Mouse (Mus musculus): ENCODE results near the gene Fbxl16.
"Not testable (repeated sequence)": the region's sequence is repeated elsewhere in the genome, so short reads cannot be mapped to it uniquely, and the experiment has no call there.

The Fbxl16 gene

DNA sequence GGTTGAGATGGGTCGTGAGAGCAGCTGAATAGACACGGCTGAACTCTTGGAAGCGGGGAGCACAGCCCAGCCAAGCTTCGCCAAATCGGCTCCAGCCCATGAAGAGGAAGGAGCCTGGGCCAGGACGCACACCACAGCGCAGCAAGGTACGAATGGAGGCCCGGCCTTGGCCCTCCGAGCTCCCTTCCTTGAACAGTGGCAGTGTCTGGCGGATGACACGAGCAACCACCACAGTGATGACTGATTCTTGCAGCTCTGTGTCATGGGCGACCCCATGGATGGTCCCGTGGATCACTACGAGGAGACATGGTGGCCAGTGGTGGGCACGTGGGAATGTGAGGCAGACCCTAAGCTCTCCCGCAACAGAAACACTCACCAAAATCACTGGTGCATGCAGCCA, 13.9 kb upstream of the Fbxl16 start:
- DNase-seq (ENCODE audit: extremely low read depth, low read depth, low spot score) = no peak

DNA sequence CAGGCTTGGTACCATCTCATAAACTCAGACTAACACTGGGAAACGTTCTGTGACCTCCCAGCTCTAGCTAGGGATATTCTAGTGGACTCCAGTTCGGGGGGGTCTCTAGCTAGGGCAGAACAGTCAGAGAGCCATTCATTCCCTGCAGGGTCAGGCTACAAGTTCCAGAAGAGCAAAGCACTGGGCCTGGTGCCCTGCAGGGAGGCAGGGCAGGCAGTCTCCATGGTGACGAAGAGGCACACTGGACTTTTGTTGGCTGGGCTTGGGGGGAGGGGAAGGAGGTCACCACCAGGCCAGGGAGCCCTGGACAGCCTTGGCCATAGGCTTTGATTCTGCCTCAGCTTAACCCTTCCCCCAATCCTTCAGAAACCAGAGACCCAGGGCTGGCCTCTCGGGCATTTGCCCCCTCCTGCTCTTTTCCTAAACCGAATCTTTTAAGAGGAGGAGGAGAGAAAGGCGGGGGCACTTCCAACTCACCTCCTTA, 13.2 kb upstream of the Fbxl16 start, which contains the start of gene AC134908.4:
Gene AC134908.4 (minus strand): TSS at position 51 of the 484 bp plus-strand sequence.
- DNase-seq (ENCODE audit: extremely low read depth, low read depth, low spot score) = no peak

DNA sequence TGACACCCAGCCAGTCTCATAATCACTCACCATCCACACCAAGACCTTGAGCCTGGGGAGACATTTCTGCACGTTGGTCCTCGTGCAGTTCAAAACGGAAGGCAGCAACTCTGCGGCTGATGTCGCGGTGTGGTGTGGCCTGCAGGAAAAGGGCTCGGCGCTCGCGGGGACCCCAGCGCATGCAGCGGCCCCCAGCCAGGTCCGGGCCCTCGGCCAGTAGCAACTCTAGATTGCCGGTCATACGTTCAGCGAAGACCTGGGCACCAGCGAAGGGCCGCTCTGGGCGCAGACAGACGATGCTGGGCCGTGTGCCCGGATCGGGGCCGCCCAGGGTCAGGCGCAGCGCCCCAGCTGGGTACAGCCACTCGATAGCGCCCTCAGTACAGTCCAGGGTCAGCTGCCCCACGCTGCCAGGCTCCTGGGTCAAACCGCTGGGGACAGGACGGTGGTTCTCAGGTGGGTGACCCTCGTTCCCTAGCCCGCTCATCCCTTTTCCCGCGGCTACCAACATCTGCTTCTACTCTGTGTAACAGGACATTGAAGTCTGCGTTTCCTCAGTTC, 12.6 kb upstream of the Fbxl16 start:
- DNase-seq (ENCODE audit: extremely low read depth, low read depth, low spot score) = no peak

DNA sequence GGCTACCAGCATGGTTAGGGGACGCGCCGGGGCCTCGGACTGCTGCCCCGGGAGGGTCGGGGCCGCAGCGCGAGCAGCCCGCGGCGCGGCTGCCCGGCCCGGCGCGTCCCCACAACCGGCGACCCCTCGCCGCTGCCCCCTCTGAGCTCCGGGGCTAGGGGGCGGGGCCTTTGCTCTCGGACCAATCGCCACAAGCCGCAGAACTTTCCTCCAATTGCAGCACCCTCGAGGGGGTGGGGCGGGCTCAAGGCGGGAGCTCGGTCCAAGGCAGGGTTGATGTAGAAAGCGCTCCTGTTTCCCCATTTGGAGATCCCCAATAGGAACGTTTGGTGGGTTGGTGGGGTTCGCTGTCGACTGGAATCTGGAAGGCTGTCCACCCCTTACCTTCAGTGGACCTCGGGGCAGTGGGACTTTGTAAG, 11.9 kb upstream of the Fbxl16 start, which contains the start of gene Metrn:
Gene Metrn (minus strand): TSS at position 186 of the 419 bp plus-strand sequence.
- DNase-seq (ENCODE audit: extremely low read depth, low read depth, low spot score) = no peak

DNA sequence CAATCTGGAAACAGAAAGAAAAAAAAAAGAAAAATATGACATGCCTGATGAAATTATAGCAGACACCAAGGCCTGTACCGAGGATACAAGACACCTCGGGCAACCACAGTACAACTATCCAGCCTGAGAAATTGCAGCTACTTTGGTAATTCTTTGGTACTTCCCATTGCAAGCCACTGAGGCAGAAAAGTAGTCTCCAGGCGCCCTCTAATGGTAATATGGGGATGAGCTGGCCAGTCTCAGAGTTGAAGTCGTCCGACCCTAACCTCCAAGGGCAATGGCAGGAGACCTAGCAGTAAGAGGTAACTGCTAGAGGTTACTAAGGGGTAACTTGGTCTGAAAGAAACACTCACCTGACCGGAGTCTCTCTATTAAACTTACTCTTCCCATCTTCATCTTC, 7.9 kb upstream of the Fbxl16 start:
- no peak for DNase-seq (ENCODE audit: extremely low read depth, low read depth, low spot score)

DNA sequence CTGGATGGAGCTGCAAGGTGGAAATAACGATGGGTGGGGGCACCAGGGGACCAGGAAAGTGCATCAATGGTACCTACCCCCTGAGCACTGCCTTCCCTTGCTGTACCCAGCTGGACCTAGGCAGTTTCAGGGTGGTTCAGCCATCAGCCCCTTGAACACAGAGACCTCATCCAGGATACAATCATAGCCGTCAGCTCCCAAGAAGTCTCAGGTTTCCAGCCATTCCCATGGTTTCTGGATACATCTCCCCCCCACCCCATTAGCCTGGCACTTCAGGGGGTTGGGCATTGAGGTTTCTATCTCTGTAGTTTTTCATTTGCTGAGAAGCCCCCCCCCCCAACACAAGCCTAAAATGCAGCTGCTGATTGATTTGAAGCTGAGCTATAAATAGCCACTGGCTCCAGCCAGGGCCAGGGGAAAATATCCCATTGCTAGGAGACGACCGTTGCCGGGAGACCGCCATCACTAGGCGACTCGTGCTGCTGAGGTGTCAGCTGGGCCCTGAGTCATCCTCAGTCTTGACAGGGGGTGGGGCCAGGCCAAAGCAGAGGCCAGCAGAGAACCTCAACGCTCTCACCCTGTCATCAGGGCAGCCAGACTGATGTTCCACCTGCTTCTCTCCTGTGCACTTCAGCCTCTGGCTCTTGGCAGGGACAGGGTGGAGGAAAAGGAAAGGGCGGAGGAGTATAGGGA, 5.9 kb upstream of the Fbxl16 start:
- DNase-seq (ENCODE audit: extremely low read depth, low read depth, low spot score) = no peak

DNA sequence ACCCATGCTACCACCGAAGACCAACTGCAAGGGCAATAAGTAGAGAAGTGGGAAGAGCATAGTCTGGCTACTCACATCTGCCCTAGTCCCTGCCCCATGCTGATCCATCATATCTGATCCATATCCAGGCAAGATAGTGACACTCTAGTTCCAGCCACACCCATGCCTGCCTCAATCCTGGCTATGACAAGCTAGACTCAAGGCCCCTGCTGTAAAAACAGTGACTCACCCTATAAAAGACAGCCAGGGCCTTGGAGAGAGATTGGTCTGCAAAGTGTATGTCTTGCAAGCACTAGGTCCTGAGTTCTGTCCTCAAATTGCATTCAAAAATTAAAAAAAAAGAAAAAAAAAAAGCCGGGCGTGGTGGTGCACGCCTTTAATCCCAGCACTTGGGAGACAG, 2.4 kb upstream of the Fbxl16 start:
- no peak for DNase-seq (ENCODE audit: extremely low read depth, low read depth, low spot score)

DNA sequence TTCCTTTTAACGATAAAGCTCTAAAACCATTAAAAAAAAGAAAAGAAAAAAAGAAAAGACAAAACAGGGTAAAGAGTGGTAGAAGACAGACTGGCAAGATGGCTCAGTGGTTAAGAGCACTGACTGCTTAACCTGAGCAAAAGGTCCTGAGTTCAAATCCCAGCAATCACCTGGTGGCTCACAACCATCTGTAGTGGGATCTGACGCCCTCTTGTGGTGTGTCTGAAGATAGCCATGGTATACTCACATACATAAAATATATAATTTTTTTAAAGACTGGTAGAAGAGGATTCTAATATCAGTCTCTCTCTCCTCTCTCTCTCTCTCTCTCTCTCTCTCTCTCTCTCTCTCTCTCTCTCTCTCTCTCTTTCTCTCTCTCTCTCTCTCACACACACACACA, 1.4 kb upstream of the Fbxl16 start:
- not testable (repeated sequence) for DNase-seq (ENCODE audit: extremely low read depth, low read depth, low spot score)

DNA sequence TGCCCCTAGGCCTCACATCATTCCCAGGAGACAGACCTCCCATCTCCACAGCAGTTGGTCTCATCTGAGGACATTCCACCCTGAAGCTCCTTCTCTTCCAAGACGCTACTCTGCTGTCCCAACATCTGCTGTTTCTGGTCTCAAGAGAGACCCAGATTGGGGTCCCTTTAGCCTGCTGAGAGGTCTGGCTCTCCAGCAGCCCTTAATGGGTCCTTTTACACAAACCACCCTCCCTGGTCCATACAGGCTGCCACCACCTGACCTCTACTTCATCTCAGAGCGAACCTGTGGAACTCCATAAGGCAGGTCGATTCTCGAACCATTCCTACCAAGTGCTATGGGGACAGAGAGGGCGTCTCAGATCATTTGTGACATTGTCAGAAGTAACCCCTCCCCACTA, 857 bp upstream of the Fbxl16 start:
- DNase-seq (ENCODE audit: extremely low read depth, low read depth, low spot score) = no peak

DNA sequence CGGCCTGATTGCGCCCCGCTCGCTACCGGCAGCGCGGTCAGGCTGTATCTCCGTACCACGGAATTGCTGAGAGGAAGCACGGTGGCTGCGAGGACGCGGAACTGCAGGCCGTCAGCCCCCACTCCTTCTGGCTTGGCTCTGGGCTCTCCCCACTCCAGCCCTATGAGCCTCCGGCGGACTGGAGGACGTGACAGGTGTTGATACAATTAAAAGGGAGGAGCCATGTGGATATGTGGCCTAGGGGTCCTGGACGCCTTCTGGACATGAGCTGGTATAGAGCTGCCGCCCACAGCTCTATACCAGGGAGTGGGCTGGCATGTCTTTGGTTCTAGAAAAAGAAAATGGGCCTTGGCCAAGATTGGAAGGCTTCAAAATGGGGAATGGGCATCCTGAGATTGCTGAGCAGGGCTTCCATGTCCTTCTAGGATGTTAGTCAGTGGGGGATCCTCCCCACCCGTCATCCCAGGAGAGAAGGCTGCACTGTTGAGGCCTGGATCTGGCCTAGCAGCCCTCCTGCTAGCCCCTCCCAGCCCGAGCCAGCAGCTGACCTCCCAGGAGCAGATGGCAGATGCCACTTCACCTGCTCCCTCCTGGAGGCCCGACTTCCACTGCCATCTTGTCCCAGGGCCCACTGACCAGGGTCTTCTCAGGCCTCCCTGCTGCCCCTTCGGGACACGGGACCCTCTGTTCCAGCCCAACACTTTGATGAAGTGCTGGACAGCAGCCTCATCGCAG, 888 bp downstream of the Fbxl16 start:
- no peak for DNase-seq (ENCODE audit: extremely low read depth, low read depth, low spot score)

DNA sequence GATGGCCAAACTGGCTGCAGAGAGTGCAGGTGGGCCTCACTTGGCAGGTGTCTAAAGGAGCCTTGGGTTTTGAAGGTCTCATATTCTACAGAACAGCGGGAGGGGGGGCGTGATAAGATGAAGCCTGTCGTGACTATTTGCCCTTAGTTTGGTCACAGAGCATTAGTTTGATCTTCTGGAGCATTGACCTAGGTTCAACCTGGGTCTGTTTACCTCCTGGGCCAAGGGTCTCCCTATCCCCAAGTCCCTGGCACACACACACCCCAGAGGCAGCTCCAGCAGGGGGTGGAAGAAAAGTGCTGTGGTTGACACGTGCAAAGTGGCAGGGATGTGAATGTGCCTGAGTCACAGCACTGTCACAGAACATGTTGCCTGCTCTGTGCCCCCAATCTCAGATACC, 2.0 kb downstream of the Fbxl16 start:
- no peak for DNase-seq (ENCODE audit: extremely low read depth, low read depth, low spot score)

DNA sequence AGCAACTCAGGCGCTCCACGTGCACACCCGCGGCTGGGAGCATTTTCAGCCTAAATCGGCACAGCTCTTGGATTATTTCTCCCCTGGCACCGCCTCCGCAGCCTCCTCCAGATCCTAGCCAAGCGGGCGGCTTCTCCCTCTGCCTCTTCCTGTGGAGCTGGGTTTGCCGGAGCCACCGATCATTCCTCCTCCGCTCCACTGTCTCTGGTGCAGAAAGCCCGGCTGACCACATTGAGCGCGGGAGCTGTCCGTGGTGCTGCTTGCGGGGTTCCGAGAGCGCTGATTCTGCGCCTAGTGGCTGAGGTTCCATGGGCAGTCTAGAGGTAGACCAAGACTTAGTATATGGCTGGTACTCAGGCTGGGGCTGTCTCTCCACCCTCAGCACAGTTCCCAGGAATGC, 4.6 kb downstream of the Fbxl16 start:
- no peak for DNase-seq (ENCODE audit: extremely low read depth, low read depth, low spot score)

DNA sequence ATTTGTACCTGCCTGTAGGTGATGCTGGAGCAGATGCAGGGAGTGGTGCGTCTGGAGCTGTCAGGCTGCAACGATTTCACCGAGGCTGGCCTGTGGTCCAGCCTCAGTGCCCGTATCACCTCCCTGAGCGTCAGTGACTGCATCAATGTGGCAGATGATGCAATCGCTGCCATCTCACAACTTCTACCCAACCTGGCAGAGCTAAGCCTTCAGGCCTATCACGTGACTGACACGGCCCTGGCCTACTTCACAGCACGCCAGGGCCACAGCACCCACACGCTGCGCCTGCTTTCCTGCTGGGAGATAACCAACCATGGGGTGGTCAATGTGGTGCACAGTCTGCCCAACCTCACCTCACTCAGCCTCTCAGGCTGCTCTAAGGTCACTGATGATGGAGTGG, 8.8 kb downstream of the Fbxl16 start:
- no peak for DNase-seq (ENCODE audit: extremely low read depth, low read depth, low spot score)

DNA sequence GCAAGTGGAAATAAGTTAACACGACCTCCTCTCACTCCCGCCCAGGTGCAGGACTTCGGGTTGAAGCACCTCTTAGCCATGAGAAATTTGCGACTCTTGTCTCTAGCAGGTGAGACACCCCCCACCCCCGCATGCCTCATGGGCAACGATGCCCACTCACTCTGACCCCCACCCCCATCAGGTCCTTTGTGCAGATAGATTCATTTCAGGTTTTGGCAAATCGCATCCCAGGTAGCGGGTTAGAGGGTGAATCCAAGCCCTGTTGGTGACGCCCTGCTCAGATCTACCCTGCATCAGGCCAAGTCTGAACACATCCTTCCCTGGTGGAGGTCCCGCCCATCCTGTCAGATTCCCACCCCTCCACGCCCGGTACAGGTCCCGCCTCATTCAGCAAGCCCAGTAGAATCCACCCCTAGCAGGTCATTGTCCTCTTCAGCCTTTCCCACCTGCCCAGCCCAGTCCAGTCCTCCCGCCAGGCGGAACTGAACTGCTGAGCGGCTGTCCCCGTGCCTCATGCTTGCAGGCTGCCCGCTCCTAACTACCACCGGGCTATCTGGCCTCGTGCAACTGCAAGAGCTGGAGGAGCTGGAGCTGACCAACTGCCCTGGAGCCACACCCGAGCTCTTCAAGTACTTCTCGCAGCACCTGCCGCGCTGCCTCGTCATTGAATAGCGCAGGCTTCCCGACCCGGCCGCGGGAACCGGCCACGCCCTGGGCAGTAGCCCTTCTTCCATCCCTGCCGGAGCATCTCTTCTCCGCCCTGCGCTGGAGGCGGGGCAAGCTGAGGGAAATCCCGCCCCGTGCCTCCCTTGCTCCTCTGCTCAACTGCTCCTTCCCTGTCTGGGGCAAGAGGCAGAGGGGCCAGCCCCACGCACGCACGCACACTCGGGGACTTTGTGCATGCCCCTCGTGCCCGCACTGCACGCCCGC, 10.2 kb downstream of the Fbxl16 start:
- DNase-seq (ENCODE audit: extremely low read depth, low read depth, low spot score) = no peak

DNA sequence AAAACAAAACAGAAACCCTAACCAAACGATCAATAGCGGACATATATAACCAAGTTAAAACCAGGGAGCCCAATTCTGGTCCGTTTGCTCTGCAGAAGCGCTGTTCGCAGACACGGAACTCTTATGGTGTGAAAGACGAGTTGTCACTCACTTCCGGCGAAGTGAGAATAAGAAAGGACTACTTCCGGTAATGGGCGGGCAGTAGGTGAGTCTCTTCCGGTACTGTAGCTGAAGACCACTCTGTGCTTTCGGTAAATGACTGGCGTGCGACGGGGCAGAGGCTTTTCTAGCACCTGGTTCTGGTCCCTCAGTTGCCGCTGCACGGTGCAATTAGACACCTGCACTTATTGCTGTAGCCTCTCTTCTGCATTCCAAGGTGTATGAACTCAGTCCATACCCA, 14.6 kb downstream of the Fbxl16 start, which contains the start of gene Wdr24:
Gene Wdr24 (plus strand): TSS at position 176 of the 400 bp plus-strand sequence.
- DNase-seq (ENCODE audit: extremely low read depth, low read depth, low spot score) = no peak

DNA sequence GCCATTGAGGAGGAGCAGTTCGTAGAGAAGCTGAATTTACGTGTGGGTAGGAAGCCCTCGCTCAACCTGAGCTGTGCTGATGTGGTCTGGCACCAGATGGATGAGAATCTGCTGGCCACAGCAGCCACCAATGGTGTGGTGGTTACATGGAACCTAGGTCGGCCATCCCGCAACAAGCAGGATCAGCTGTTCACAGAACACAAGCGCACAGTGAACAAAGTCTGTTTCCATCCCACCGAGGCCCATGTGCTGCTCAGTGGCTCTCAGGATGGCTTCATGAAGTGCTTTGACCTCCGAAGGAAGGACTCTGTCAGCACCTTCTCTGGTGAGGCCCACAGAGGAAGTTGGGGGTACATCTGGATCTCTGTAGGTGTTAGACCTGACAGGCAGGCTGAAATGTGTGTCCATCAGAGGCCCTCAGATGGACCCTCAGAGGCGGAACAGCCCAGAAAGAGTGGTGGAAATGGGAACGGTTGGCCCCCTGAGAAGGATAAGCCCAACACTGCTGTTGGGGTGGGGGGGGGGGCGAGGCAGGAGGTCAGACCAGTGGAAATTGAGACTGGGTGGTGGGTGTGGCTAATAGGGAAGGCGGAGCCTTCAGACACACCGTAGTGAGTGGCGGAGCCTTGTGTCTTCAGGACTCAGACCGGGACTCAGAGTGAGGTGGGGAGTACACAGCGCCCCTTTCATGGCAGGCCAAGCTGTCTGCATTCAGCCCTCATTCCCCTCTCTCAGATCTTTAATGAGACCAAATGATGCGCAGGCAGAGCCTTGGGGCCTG, 15.7 kb downstream of the Fbxl16 start:
- DNase-seq (ENCODE audit: extremely low read depth, low read depth, low spot score) = no peak

DNA sequence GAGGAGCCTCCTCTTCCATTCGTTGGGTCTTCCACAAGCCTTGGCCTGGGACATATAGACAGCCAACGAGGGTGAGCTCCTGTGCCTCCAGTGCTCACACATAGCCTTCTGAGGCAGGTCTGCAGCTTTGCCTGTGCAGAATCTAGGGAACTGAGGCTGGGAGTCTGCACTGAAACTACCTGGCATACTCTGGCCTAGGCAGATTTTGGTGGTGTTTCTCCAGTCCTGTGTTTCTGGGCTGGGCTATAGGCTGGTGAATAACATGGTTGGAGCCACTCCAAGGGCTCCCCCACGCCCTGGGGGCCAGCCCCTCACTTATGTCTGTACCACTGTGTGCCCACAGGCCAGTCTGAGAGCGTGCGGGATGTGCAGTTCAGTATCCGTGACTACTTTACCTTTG, 16.4 kb downstream of the Fbxl16 start:
- DNase-seq (ENCODE audit: extremely low read depth, low read depth, low spot score) = no peak

DNA sequence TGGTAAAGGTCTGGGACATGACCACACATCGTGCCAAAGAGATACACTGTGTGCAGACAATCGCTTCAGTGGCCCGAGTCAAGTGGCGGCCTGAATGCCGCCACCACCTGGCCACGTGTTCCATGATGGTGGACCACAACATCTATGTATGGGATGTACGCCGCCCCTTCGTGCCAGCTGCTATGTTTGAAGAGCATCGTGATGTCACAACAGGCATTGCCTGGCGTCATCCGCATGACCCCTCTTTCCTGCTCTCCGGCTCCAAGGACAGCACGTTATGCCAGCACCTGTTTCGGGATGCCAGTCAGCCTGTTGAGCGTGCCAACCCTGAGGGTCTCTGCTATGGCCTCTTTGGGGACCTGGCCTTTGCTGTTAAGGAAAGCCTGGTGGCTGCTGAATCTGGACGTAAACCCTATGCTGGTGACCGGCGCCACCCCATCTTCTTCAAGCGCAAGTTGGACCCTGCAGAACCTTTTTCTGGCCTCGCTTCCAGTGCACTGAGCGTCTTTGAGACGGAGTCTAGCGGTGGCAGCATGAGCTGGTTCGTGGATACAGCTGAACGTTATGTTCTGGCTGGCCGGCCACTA, 17.2 kb downstream of the Fbxl16 start:
- DNase-seq (ENCODE audit: extremely low read depth, low read depth, low spot score) = no peak

DNA sequence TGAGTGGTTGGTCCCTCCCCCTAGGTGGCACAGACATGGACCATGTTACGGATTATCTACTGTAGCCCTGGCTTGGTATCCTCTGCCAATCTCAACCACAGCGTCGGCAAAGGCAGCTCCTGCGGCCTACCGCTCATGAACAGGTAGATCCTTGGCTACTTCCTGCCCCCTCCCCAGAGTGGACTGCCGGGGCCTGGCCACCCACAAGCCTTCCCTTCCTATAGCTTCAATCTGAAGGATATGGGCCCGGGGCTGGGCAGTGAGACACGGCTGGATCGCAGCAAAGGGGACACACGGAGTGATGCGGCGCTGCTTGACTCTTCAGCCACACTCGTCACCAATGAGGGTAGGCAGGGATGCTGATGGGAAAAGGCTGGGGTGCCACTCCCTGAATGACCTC, 18.1 kb downstream of the Fbxl16 start:
- no peak for DNase-seq (ENCODE audit: extremely low read depth, low read depth, low spot score)

Data from fat pad, adult 2 months (tissue).